Mouse (Mus musculus) lung, embryonic 15.5 days (tissue): ENCODE data around the gene Capn2. TPM values are rescaled to one million over a fixed set of nuclear protein-coding genes. Genes with fewer than 3 reads are reported as not detected.

Experiments
- ATAC-seq: fragments of 200-750 bp; cut with Nextera tagmentation; 2 replicates; pipeline ENCODE4 v1.8.0; 2017; ENCODE audit warnings: moderate number of reproducible peaks, borderline replicate concordance; ENCODE audit not compliant: low FRiP score, low TSS enrichment; ENCODE audit errors: extremely low read depth
- H3K27ac ChIP-seq: fragments of 300-500 bp; sonication (generic); 2 replicates; pipeline ENCODE4 v1.5.1; 2015; ENCODE audit warnings: moderate library complexity, mild to moderate bottlenecking, inconsistent platforms
- H3K27me3 ChIP-seq: fragments of 300-500 bp; sonication (generic); 2 replicates; pipeline ENCODE4 v1.6.1; 2015; ENCODE audit warnings: inconsistent platforms
- H3K36me3 ChIP-seq: fragments of 300-500 bp; sonication (generic); 2 replicates; pipeline ENCODE4 v1.6.1; 2015; ENCODE audit warnings: inconsistent platforms
- H3K4me1 ChIP-seq: fragments of 300-500 bp; sonication (generic); 2 replicates; pipeline ENCODE4 v1.6.1; 2015; ENCODE audit warnings: inconsistent platforms
- H3K4me2 ChIP-seq: fragments of 300-500 bp; sonication (generic); 2 replicates; pipeline ENCODE4 v1.6.1; 2015; ENCODE audit warnings: inconsistent platforms, mild to moderate bottlenecking, moderate library complexity
- H3K4me3 ChIP-seq: fragments of 300-500 bp; sonication (generic); 2 replicates; pipeline ENCODE4 v1.5.1; 2015; ENCODE audit warnings: mild to moderate bottlenecking, inconsistent platforms
- H3K9ac ChIP-seq: fragments of 300-500 bp; sonication (generic); 2 replicates; pipeline ENCODE4 v1.6.1; 2015; ENCODE audit warnings: inconsistent platforms
- H3K9me3 ChIP-seq: fragments of 300-500 bp; sonication (generic); 2 replicates; pipeline ENCODE4 v1.6.1; 2016; ENCODE audit warnings: inconsistent platforms
- WGBS: fragments of 180-500 bp; shearing (Covaris S2); methylation state at CpG from one replicate; pipeline ENCODE4 v1.1.7; 2015; 5-methylcytosine and 5-hydroxymethylcytosine counted together
- polyA plus RNA-seq: library from polyadenylated mRNA; unstranded; fragments of >200 nt; fragmentation: Nextera tagmentation; extraction: Ambion mirVana; gene quantifications from 2 replicates; pipeline ENCODE4 v1.2.1, GENCODE M21; 2015

Gene Capn2
- polyA plus RNA-seq, 1 experiment from 2014 or later = 135 TPM

- Histone ChIP-seq H3K9ac (no peak overlapping the region), H3K4me1 (peaks cover 60% of the 10 kb centered on the region)
- no peak for ATAC-seq
These were observed 20.7 kb downstream of the Capn2 start for GRCm38 (mm10) chr1:182496685-182497084.

GRCm38 (mm10) chr1:182494285-182495145 lies 22.9 kb downstream of the Capn2 start:
- Histone ChIP-seq H3K4me2 (no peak overlapping the region), H3K9me3 (no peaks in the 10 kb centered on the region), H3K27me3 (no peaks in the 10 kb centered on the region), H3K4me1 (peaks cover 51% of the 10 kb centered on the region), H3K4me3 (no peak overlapping the region), H3K9ac (no peak overlapping the region), H3K36me3 (peaks cover 19% of the 10 kb centered on the region), H3K27ac (peak overlapping the region; percentile 30; the same call in 1 of the 2 replicates)
- WGBS = 51% methylated on average over 17 of the region's 17 CpGs
- ATAC-seq = no peak

More at GRCm38 (mm10) chr1:182496685-182497084, 20.7 kb downstream of the Capn2 start:
- no peak overlapping the region for H3K4me3 ChIP-seq
- no peaks in the 10 kb centered on the region for H3K9me3 ChIP-seq
- peaks cover 9% of the 10 kb centered on the region; the same call in 1 of the 2 replicates for H3K36me3 ChIP-seq
- no peak overlapping the region for H3K4me2 ChIP-seq
- WGBS = 55% methylated on average over 6 of the region's 6 CpGs
- no peaks in the 10 kb centered on the region for H3K27me3 ChIP-seq
- H3K27ac ChIP-seq = peak overlapping the region; percentile 52

DNA sequence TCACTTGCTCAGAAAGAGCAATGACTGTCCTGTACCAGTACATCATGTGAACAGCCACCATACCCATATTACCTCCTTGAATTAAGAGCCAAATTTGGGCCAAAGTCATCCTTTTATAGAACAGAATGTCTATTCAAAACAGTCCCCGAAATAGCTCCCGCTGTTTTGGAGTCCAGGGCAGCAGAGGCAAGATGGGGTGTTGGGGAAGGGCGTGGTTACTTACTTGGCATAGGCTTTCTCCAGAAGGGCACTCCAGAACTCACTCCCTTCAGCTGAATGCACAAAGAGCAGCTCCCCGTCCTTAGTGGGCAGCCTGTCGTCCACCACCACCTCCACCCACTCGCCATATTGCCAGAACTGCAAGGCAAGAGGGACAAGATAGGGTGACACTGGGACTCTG lies 25.6 kb downstream of the Capn2 start:
- H3K4me1 ChIP-seq = peaks cover 30% of the 10 kb centered on the region
- H3K9ac ChIP-seq = no peak overlapping the region
- 87% methylated on average over 6 of the region's 6 CpGs for WGBS
- H3K27me3 ChIP-seq = no peaks in the 10 kb centered on the region
- no peaks in the 10 kb centered on the region for H3K9me3 ChIP-seq
- no peak overlapping the region for H3K4me2 ChIP-seq
- no peak for ATAC-seq
- no peak overlapping the region for H3K4me3 ChIP-seq
- no peak overlapping the region for H3K27ac ChIP-seq
- peaks cover 44% of the 10 kb centered on the region for H3K36me3 ChIP-seq

DNA sequence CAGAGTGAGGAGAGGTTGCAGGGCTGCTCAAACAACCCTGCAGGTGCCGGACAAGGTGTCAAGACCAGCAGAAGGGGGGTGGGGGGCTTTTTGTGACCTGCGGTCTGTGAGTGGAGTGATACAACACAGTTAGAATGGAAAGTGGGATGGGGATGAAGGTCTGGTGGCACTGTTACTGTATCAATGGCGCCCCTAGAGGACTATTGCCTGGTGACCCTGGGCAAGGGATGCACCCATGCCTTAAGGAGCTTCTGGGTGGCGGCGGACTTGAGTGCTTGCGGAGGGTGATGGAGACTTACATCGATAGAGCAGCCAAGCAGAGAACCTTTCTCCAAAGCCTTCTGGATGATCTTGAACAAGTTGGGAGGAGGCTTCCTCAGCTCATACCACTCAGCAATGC lies 26.8 kb downstream of the Capn2 start:
- H3K27me3 ChIP-seq = no peaks in the 10 kb centered on the region
- 75% methylated on average over 7 of the region's 7 CpGs for WGBS
- peak overlapping the region; percentile 56; the same call in 1 of the 2 replicates for H3K27ac ChIP-seq
- H3K9ac ChIP-seq = no peak overlapping the region
- peaks cover 54% of the 10 kb centered on the region for H3K36me3 ChIP-seq
- no peak overlapping the region for H3K4me3 ChIP-seq
- ATAC-seq = no peak
- H3K9me3 ChIP-seq = no peaks in the 10 kb centered on the region
- peaks cover 22% of the 10 kb centered on the region for H3K4me1 ChIP-seq
- H3K4me2 ChIP-seq = no peak overlapping the region

- Histone ChIP-seq H3K4me3 (0 out of 2 replicates have a peak overlapping the region, but pooled peaks have one; percentile 9), H3K9ac (no peak overlapping the region), H3K9me3 (no peaks in the 10 kb centered on the region), H3K4me2 (peak overlapping the region; percentile 51), H3K36me3 (peaks cover 61% of the 10 kb centered on the region), H3K27ac (peak overlapping the region; percentile 56), H3K4me1 (peaks cover 16% of the 10 kb centered on the region), H3K27me3 (no peaks in the 10 kb centered on the region)
- 10% methylated on average over 21 of the region's 21 CpGs for WGBS
- peak; percentile 92 for ATAC-seq
These were observed 27.5 kb downstream of the Capn2 start for GRCm38 (mm10) chr1:182489803-182490452.

GRCm38 (mm10) chr1:182488503-182488902 lies 28.9 kb downstream of the Capn2 start:
- peaks cover 74% of the 10 kb centered on the region for H3K36me3 ChIP-seq
- 88% methylated on average over 10 of the region's 10 CpGs for WGBS

GRCm38 (mm10) chr1:182483910-182484274 lies 33.5 kb downstream of the Capn2 start:
- Histone ChIP-seq H3K9ac (no peak overlapping the region), H3K27me3 (no peaks in the 10 kb centered on the region), H3K36me3 (peaks cover 75% of the 10 kb centered on the region), H3K27ac (no peak overlapping the region), H3K4me3 (no peak overlapping the region), H3K9me3 (no peaks in the 10 kb centered on the region), H3K4me1 (no peaks in the 10 kb centered on the region), H3K4me2 (no peak overlapping the region)
- WGBS = 83% methylated on average over 12 of the region's 12 CpGs
- ATAC-seq = no peak

More at GRCm38 (mm10) chr1:182488503-182488902, 28.9 kb downstream of the Capn2 start:
- Histone ChIP-seq H3K27me3 (no peaks in the 10 kb centered on the region), H3K27ac (no peak overlapping the region), H3K9ac (no peak overlapping the region), H3K4me2 (no peak overlapping the region), H3K4me3 (no peak overlapping the region), H3K9me3 (no peaks in the 10 kb centered on the region), H3K4me1 (peaks cover 6% of the 10 kb centered on the region)
- no peak for ATAC-seq

DNA sequence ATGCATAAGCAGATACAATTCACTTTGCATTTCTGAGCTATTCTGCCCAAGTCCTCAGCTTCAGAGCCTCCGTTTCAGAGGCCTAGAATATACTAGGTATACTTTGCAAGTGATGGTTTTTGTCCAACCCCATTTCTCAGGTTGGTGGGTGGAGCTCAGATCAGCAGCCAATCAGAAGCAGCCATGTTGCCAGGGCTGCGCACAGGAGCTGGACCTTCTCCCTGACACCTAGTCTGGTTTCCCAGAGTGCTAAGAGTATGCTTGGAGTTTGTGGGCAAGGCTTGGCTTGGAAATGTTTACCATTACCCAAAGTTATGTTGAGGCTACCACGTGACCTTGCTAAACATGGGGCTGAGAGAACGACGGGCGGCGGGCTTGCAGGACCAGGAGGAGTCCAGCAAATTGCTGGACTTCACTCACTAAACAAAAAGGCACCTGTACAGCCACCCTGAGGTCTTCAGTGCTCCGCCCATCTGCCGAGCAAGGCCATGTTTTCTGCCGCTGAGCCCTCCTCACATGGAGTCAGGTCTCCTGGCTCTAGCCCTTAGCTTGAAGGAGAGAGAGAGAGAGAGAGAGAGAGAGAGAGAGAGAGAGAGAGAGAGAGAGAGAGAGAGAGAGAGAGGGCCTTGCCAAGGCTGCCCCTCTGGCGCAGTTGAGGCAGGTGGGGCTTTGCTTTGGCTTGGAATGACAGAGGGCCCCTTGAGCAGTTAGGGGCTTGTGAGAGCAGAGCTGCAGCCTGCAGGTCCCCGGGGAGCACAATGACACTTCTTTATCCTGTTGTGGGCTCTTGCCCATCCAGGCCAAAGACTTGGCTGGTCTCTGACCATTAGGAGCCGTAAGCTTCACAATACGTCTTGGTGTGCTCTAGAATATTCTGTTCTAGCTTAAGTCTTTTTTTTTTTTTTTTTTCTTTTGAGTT lies 34.2 kb downstream of the Capn2 start:
- Histone ChIP-seq H3K4me3 (no peak overlapping the region), H3K27me3 (no peaks in the 10 kb centered on the region), H3K27ac (no peak overlapping the region), H3K9ac (no peak overlapping the region), H3K36me3 (peaks cover 75% of the 10 kb centered on the region), H3K9me3 (no peaks in the 10 kb centered on the region), H3K4me2 (no peak overlapping the region), H3K4me1 (no peaks in the 10 kb centered on the region)
- no peak for ATAC-seq
- WGBS = 77% methylated on average over 14 of the region's 14 CpGs

DNA sequence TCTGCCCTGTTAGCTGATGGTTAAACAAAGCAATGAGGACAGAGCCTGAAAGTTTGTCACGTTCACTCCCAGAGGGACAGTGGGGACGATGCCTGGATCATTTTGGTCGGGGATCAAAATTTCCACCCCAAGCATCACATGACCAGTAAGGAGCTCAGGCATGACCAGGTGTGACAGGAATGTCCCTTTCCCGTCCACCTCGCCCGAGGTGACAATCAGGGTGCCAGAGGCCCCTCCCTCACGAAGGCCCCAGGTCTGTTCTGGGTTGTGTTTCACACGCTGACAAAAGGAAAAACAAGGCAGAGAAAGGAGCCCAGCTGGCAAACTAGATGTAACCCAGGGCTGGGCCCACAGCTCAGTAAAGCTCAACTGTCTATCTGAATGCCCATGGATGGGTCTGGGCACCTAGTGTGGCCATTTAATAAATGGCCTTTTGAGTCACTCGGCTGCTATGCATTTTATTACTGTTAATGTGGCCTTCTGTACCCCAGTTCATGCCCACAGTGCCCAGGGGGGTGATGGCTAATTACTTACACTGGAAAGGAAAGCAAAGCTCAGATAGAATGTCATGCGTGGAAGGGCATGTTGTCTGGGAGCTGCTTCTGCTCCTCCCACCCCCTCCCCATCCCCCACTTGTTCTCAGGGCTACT lies 35.6 kb downstream of the Capn2 start:
- H3K27me3 ChIP-seq = no peaks in the 10 kb centered on the region
- H3K4me1 ChIP-seq = no peaks in the 10 kb centered on the region
- H3K9me3 ChIP-seq = no peaks in the 10 kb centered on the region
- H3K27ac ChIP-seq = no peak overlapping the region
- 78% methylated on average over 10 of the region's 10 CpGs for WGBS
- H3K4me2 ChIP-seq = no peak overlapping the region
- no peak overlapping the region for H3K9ac ChIP-seq
- ATAC-seq = no peak
- H3K4me3 ChIP-seq = no peak overlapping the region
- H3K36me3 ChIP-seq = peaks cover 77% of the 10 kb centered on the region

GRCm38 (mm10) chr1:182481138-182481537 lies 36.3 kb downstream of the Capn2 start:
- WGBS = 92% methylated on average over 7 of the region's 7 CpGs
- Histone ChIP-seq H3K27me3 (no peaks in the 10 kb centered on the region), H3K27ac (no peak overlapping the region), H3K4me1 (no peaks in the 10 kb centered on the region), H3K4me2 (no peak overlapping the region), H3K36me3 (peaks cover 71% of the 10 kb centered on the region), H3K9ac (no peak overlapping the region), H3K9me3 (no peaks in the 10 kb centered on the region), H3K4me3 (no peak overlapping the region)
- no peak for ATAC-seq

DNA sequence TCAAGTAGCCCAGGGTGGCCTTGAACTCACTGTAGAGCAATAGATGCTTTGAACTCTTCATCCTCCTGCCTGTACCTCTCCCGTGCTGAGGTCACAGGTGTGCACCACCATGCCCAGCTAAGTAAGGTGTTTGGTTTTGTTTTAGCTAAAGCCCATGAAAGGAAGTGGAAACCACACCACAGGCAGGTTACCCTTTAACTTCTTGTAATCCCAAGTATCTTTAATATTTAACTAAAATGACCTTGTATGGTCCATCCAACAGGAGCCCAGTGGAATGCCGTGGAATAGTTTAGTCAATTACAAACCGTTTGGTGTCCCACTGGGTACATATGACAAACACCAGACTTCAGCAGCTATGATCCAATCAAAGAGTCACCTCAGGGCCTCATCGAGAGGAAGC lies 38.5 kb downstream of the Capn2 start:
- Histone ChIP-seq H3K36me3 (peaks cover 73% of the 10 kb centered on the region), H3K4me2 (no peak overlapping the region), H3K27me3 (no peaks in the 10 kb centered on the region), H3K4me1 (no peaks in the 10 kb centered on the region), H3K27ac (no peak overlapping the region), H3K9ac (no peak overlapping the region), H3K9me3 (no peaks in the 10 kb centered on the region), H3K4me3 (no peak overlapping the region)
- ATAC-seq = no peak
- 59% methylated on average over 4 of the region's 4 CpGs for WGBS
